Mouse (Mus musculus): ENCODE results near the gene Prpf6. TPM values are rescaled to one million over a fixed set of nuclear protein-coding genes. Genes with fewer than 3 reads are reported as not detected.

The Prpf6 gene
- polyA plus RNA-seq, 1 experiment from 2014 or later, result 62.9 TPM

GRCm38 (mm10) chr2:181691571-181691970 is 99.9 kb downstream of the Prpf6 start:
- Histone ChIP-seq H3K27ac (no peak overlapping the region), H3K36me3 (peaks cover 39% of the 10 kb centered on the region), H3K9me3 (no peaks in the 10 kb centered on the region), H3K27me3 (ENCODE audit: insufficient read depth, poor library complexity, severe bottlenecking) (peaks cover 18% of the 10 kb centered on the region), H3K4me1 (peaks cover 35% of the 10 kb centered on the region), H3K4me3 (no peak overlapping the region)
- peak; percentile 62 for DNase-seq (ENCODE audit: low spot score)
- 87% methylated on average over 4 of the region's 4 CpGs for WGBS

GRCm38 (mm10) chr2:181692304-181692703 is 100.6 kb downstream of the Prpf6 start:
- Histone ChIP-seq H3K27ac (no peak overlapping the region), H3K4me1 (peaks cover 37% of the 10 kb centered on the region), H3K4me3 (no peak overlapping the region), H3K36me3 (peaks cover 32% of the 10 kb centered on the region), H3K9me3 (no peaks in the 10 kb centered on the region), H3K27me3 (ENCODE audit: insufficient read depth, poor library complexity, severe bottlenecking) (peaks cover 26% of the 10 kb centered on the region)
- DNase-seq (ENCODE audit: low spot score), result peak; percentile 71
- WGBS, result 90% methylated on average over 3 of the region's 3 CpGs

- Histone ChIP-seq H3K36me3 (peaks cover 19% of the 10 kb centered on the region), H3K9me3 (no peaks in the 10 kb centered on the region), H3K4me3 (peak within 1 kb of the TSS; percentile 82), H3K27me3 (ENCODE audit: insufficient read depth, poor library complexity, severe bottlenecking) (peaks cover 31% of the 10 kb centered on the region), H3K4me1 (peaks cover 37% of the 10 kb centered on the region), H3K27ac (peak within 1 kb of the TSS; percentile 92)
- peak; percentile 92 for DNase-seq (ENCODE audit: low spot score)
- under 1% methylated on average over 75 of the region's 75 CpGs for WGBS
These were observed 101.9 kb downstream of the Prpf6 start, which contains the start of gene Rgs19 for GRCm38 (mm10) chr2:181693339-181694280. Gene Rgs19 (minus strand): TSS chr2:181693977.

DNA sequence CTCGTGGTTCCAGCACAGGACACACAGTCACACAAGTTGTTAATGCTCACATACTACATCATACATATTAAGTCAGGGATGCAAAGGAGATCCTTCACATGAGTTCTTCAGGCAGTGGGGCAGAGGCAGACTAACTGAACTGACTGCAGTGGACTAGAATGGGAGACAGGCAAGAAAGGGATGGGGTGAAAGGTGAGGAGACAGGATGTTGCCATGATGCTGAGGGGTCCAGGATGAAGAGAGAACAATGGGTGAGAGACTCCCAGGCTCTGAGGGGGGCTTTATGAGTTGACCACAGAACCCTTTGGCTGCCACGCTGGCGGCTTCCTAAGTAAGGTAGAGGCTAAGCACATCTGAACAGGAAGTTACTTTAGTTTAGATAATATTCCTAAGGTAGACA is 102.9 kb downstream of the Prpf6 start:
- WGBS, result 91% methylated on average over 3 of the region's 3 CpGs
- no peak for DNase-seq (ENCODE audit: low spot score)
- Histone ChIP-seq H3K4me3 (peak overlapping the region; percentile 82; the same call in 1 of the 2 replicates), H3K36me3 (peaks cover 10% of the 10 kb centered on the region; the same call in 1 of the 2 replicates), H3K9me3 (no peaks in the 10 kb centered on the region), H3K4me1 (peaks cover 34% of the 10 kb centered on the region), H3K27me3 (ENCODE audit: insufficient read depth, poor library complexity, severe bottlenecking) (peaks cover 31% of the 10 kb centered on the region), H3K27ac (peak overlapping the region; percentile 92; the same call in 1 of the 2 replicates)

DNA sequence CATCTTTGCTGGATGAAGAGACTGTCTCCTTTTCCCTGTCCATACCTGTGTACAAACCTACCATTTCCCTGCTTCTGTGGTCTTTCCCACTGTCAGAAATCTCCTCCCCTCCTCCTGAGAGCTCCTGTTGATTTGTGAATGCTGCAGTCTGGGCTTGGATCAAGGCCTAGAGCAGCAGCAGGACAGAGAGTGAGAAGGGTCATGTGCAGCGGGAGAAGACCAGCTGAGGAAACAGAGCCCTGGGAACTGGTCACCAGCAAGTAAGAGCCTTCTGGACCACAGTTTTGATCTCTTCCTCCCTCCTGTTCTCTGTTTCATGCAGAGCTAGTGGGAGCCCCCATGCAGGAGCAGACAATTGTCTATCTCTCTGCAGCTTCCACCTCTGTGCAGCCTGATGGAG is 104.1 kb downstream of the Prpf6 start:
- no peak overlapping the region for H3K4me3 ChIP-seq
- H3K36me3 ChIP-seq, result 0 out of 2 replicates have a peak, but pooled peaks cover 4% of the 10 kb centered on the region
- no peaks in the 10 kb centered on the region for H3K9me3 ChIP-seq
- DNase-seq (ENCODE audit: low spot score), result no peak
- H3K27me3 ChIP-seq (ENCODE audit: insufficient read depth, poor library complexity, severe bottlenecking), result peaks cover 31% of the 10 kb centered on the region
- WGBS, result 73% methylated on average over 1 of the region's 1 CpGs
- H3K27ac ChIP-seq, result no peak overlapping the region
- H3K4me1 ChIP-seq, result peaks cover 31% of the 10 kb centered on the region

DNA sequence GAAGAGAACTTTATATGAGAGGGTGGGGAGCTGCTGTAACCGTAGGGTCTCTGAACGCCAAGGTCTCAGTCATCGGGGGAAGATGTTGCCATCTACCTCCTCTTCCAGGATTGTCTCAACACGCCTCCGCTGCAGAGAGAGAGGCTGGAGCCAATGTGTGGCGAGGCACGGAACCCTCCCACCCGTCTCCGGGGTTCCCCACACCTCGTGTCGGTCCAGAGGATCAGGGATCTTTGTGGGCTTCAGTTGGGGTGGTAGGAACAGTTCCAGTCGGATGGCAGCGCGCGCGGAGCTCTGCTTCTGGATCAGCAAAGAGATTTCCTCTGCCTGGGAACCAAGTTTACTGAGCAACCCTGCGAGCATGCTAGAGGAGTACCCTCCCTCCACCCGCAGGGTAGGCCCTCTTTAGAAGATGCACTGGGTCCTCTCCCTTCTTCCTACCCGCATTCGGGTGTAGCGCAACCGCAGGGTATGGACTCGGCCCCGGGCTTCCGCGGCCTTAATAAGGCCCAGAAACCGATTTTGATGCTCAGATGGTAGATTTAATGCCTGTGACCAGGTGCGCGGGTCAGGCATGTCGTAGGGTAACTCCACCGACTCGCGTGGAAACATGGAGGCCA is 105.2 kb downstream of the Prpf6 start:
- Histone ChIP-seq H3K9me3 (no peaks in the 10 kb centered on the region), H3K36me3 (no peaks in the 10 kb centered on the region), H3K27me3 (ENCODE audit: insufficient read depth, poor library complexity, severe bottlenecking) (peaks cover 31% of the 10 kb centered on the region), H3K4me1 (peaks cover 19% of the 10 kb centered on the region), H3K27ac (no peak overlapping the region), H3K4me3 (no peak overlapping the region)
- no peak for DNase-seq (ENCODE audit: low spot score)
- 57% methylated on average over 33 of the region's 33 CpGs for WGBS

- no peaks in the 10 kb centered on the region for H3K9me3 ChIP-seq
- WGBS, result 48% methylated on average over 5 of the region's 5 CpGs
- H3K27ac ChIP-seq, result no peak within 1 kb of the TSS
- H3K27me3 ChIP-seq (ENCODE audit: insufficient read depth, poor library complexity, severe bottlenecking), result peaks cover 31% of the 10 kb centered on the region
- no peak within 1 kb of the TSS for H3K4me3 ChIP-seq
- no peaks in the 10 kb centered on the region for H3K36me3 ChIP-seq
- peaks cover 10% of the 10 kb centered on the region for H3K4me1 ChIP-seq
- DNase-seq (ENCODE audit: low spot score), result no peak
These were observed 106.6 kb downstream of the Prpf6 start, which contains the start of gene Lkaaear1 for GRCm38 (mm10) chr2:181698241-181698640. Gene Lkaaear1 (minus strand): TSS chr2:181698442.

Small RNAs within 50 kb of the gene (microRNA-seq; reads per million reads assigned to microRNA genes)
- gene Mir7006, result not detected

Other genes starting within 250 kb of the Prpf6 start
- 36.9 and 38.0 TPM in 2 replicates for gene Zgpat, start 226.9 kb upstream of the Prpf6 start, polyA plus RNA-seq (2016; fragmentation: Nextera tagmentation; extraction: Ambion mirVana)
- gene Arfrp1, start 226.5 kb upstream of the Prpf6 start, polyA plus RNA-seq (2016; fragmentation: Nextera tagmentation; extraction: Ambion mirVana), result 64.1 and 65.6 TPM in 2 replicates
- 16.5 and 20.5 TPM in 2 replicates for gene Lime1, start 211.8 kb upstream of the Prpf6 start, polyA plus RNA-seq (2016; fragmentation: Nextera tagmentation; extraction: Ambion mirVana)
- 16.5 and 18.5 TPM in 2 replicates for gene Zbtb46, start 132.4 kb upstream of the Prpf6 start, polyA plus RNA-seq (2016; fragmentation: Nextera tagmentation; extraction: Ambion mirVana)
- 0.11 TPM in 1 of 2 replicates, not detected in the other for gene Abhd16b, start 98.7 kb upstream of the Prpf6 start, polyA plus RNA-seq (2016; fragmentation: Nextera tagmentation; extraction: Ambion mirVana)
- gene Tpd52l2, start 94.7 kb upstream of the Prpf6 start, polyA plus RNA-seq (2016; fragmentation: Nextera tagmentation; extraction: Ambion mirVana), result 130 and 162 TPM in 2 replicates
- 87.2 and 97.0 TPM in 2 replicates for gene Dnajc5, start 71.4 kb upstream of the Prpf6 start, polyA plus RNA-seq (2016; fragmentation: Nextera tagmentation; extraction: Ambion mirVana)
- 67.3 and 83.6 TPM in 2 replicates for gene Uckl1, start 7.0 kb upstream of the Prpf6 start, polyA plus RNA-seq (2016; fragmentation: Nextera tagmentation; extraction: Ambion mirVana)
- gene Zfp512b, start 935 bp downstream of the Prpf6 start, polyA plus RNA-seq (2016; fragmentation: Nextera tagmentation; extraction: Ambion mirVana), result 36.0 and 37.0 TPM in 2 replicates
- gene Samd10, start 7.3 kb downstream of the Prpf6 start, polyA plus RNA-seq (2016; fragmentation: Nextera tagmentation; extraction: Ambion mirVana), result 15.0 and 16.6 TPM in 2 replicates
- gene Gm29797, start 65.2 kb downstream of the Prpf6 start, polyA plus RNA-seq (2016; fragmentation: Nextera tagmentation; extraction: Ambion mirVana), result 0.24 TPM in 1 of 2 replicates, not detected in the other
- gene Sox18, start 79.8 kb downstream of the Prpf6 start, polyA plus RNA-seq (2016; fragmentation: Nextera tagmentation; extraction: Ambion mirVana), result 22.1 and 25.0 TPM in 2 replicates
- 12.2 and 15.3 TPM in 2 replicates for gene Tcea2, start 88.4 kb downstream of the Prpf6 start, polyA plus RNA-seq (2016; fragmentation: Nextera tagmentation; extraction: Ambion mirVana)
- 56.4 and 67.7 TPM in 2 replicates for gene Rgs19, start 102.1 kb downstream of the Prpf6 start, polyA plus RNA-seq (2016; fragmentation: Nextera tagmentation; extraction: Ambion mirVana)
- not detected in 2 replicates for gene Lkaaear1, start 106.6 kb downstream of the Prpf6 start, polyA plus RNA-seq (2016; fragmentation: Nextera tagmentation; extraction: Ambion mirVana)
- gene Oprl1, start 123.1 kb downstream of the Prpf6 start, polyA plus RNA-seq (2016; fragmentation: Nextera tagmentation; extraction: Ambion mirVana), result 6.1 and 6.6 TPM in 2 replicates
- 0.05 and 0.14 TPM in 2 replicates for gene Myt1, start 171.5 kb downstream of the Prpf6 start, polyA plus RNA-seq (2016; fragmentation: Nextera tagmentation; extraction: Ambion mirVana)
- 22.7 and 22.9 TPM in 2 replicates for gene Pcmtd2, start 246.0 kb downstream of the Prpf6 start, polyA plus RNA-seq (2016; fragmentation: Nextera tagmentation; extraction: Ambion mirVana)

All from heart, embryonic 10.5 days (tissue).